Mouse (Mus musculus): ENCODE data around the gene Gm28036. TPM values are rescaled to one million over a fixed set of nuclear protein-coding genes. Genes with fewer than 3 reads are reported as not detected.
A peak's percentile ranks its signal among the peaks of the same experiment; 100 is the strongest.
"Not testable (repeated sequence)": the region's sequence is repeated elsewhere in the genome, so short reads cannot be mapped to it uniquely, and the experiment has no call there.

Gene Gm28036
- 1 to 10 TPM; 3.0 to 5.8 TPM for total RNA-seq (2021)
- long read RNA-seq, experiment 1 = 0 reads
- long read RNA-seq, experiment 2, partial matches to known transcripts = 2 of 3 reads
- long read RNA-seq, experiment 2, other reads (novel, unspliced or antisense) = 1 of 3 reads

- DNase-seq (ENCODE audit: low spot score) = no peak
Measured at GRCm38 (mm10) chr2:156126992-156127391, at the start of gene Gm28036. TSS of gene Gm28036 (minus strand) at chr2:156127092.

GRCm38 (mm10) chr2:156166557-156166956 lies 39.7 kb upstream of the Gm28036 start:
- no peak for DNase-seq (ENCODE audit: low spot score)

GRCm38 (mm10) chr2:156165478-156165877 lies 38.6 kb upstream of the Gm28036 start:
- no peak for DNase-seq (ENCODE audit: low spot score)

GRCm38 (mm10) chr2:156151538-156151937 lies 24.6 kb upstream of the Gm28036 start:
- DNase-seq (ENCODE audit: low spot score) = no peak

- no peak for DNase-seq (ENCODE audit: low spot score)
Measured at GRCm38 (mm10) chr2:156147316-156147915, 20.5 kb upstream of the Gm28036 start.

GRCm38 (mm10) chr2:156146272-156146989 lies 19.5 kb upstream of the Gm28036 start:
- DNase-seq (ENCODE audit: low spot score) = no peak

- no peak for DNase-seq (ENCODE audit: low spot score)
Measured at GRCm38 (mm10) chr2:156145486-156146130, 18.7 kb upstream of the Gm28036 start.

GRCm38 (mm10) chr2:156143953-156144724 lies 17.2 kb upstream of the Gm28036 start, which contains the start of the genes Romo1 and Nfs1:
TSS of gene Romo1 (plus strand) at chr2:156144039.
TSS of gene Nfs1 (minus strand) at chr2:156144186.
- DNase-seq (ENCODE audit: low spot score) = peak; percentile 91

- no peak for DNase-seq (ENCODE audit: low spot score)
Measured at GRCm38 (mm10) chr2:156143367-156143766, 16.5 kb upstream of the Gm28036 start.

- DNase-seq (ENCODE audit: low spot score) = no peak
Measured at GRCm38 (mm10) chr2:156142820-156143219, 15.9 kb upstream of the Gm28036 start.

- no peak for DNase-seq (ENCODE audit: low spot score)
Measured at GRCm38 (mm10) chr2:156135695-156136094, 8.8 kb upstream of the Gm28036 start.

GRCm38 (mm10) chr2:156134161-156134560 lies 7.3 kb upstream of the Gm28036 start:
- DNase-seq (ENCODE audit: low spot score) = no peak

GRCm38 (mm10) chr2:156123731-156124130 lies 3.2 kb downstream of the Gm28036 start:
- DNase-seq (ENCODE audit: low spot score) = no peak

GRCm38 (mm10) chr2:156119566-156119965 lies 7.3 kb downstream of the Gm28036 start:
- no peak for DNase-seq (ENCODE audit: low spot score)

GRCm38 (mm10) chr2:156112080-156112423 lies 14.8 kb downstream of the Gm28036 start:
- not testable (repeated sequence) for DNase-seq (ENCODE audit: low spot score)

- peak; percentile 87 for DNase-seq (ENCODE audit: low spot score)
Measured at GRCm38 (mm10) chr2:156111358-156112079, 15.4 kb downstream of the Gm28036 start, which contains the start of the genes Cpne1 and Rbm12. TSS of gene Cpne1 (minus strand) at chr2:156111965. TSS of gene Rbm12 (minus strand) at chr2:156111978.

GRCm38 (mm10) chr2:156110627-156111357 lies 16.1 kb downstream of the Gm28036 start:
- DNase-seq (ENCODE audit: low spot score) = no peak

GRCm38 (mm10) chr2:156091926-156092325 lies 35.0 kb downstream of the Gm28036 start:
- DNase-seq (ENCODE audit: low spot score) = no peak

GRCm38 (mm10) chr2:156089799-156090198 lies 37.1 kb downstream of the Gm28036 start:
- no peak for DNase-seq (ENCODE audit: low spot score)
